Mouse (Mus musculus): ENCODE measurements around the gene Ccdc130. TPM values are rescaled to one million over a fixed set of nuclear protein-coding genes. Genes with fewer than 3 reads are reported as not detected.
A peak's percentile ranks its signal among the peaks of the same experiment; 100 is the strongest.

The Ccdc130 gene
- polyA plus RNA-seq (2015; fragmentation: Nextera tagmentation; extraction: Ambion mirVana): 19.7 and 24.5 TPM in 2 replicates

- peak; percentile 100 for DNase-seq (ENCODE audit: low spot score)
These were observed at the start of gene Ccdc130 for GRCm38 (mm10) chr8:84269950-84270773. Gene Ccdc130 (minus strand): TSS chr8:84270380.

- DNase-seq (ENCODE audit: low spot score): no peak
These were observed 38.2 kb upstream of the Ccdc130 start for GRCm38 (mm10) chr8:84308376-84308775.

- no peak for DNase-seq (ENCODE audit: low spot score)
These were observed 33.8 kb upstream of the Ccdc130 start for GRCm38 (mm10) chr8:84303951-84304350.

GRCm38 (mm10) chr8:84297029-84297785, 27.0 kb upstream of the Ccdc130 start:
- no peak for DNase-seq (ENCODE audit: low spot score)

- peak; percentile 76 for DNase-seq (ENCODE audit: low spot score)
These were observed 21.5 kb upstream of the Ccdc130 start for GRCm38 (mm10) chr8:84291688-84292087.

GRCm38 (mm10) chr8:84291086-84291485, 20.9 kb upstream of the Ccdc130 start:
- DNase-seq (ENCODE audit: low spot score): no peak

- peak; percentile 40 for DNase-seq (ENCODE audit: low spot score)
These were observed 18.7 kb upstream of the Ccdc130 start for GRCm38 (mm10) chr8:84288892-84289291.

- peak; percentile 72 for DNase-seq (ENCODE audit: low spot score)
These were observed 15.5 kb upstream of the Ccdc130 start for GRCm38 (mm10) chr8:84285665-84286064.

- no peak for DNase-seq (ENCODE audit: low spot score)
These were observed 14.5 kb upstream of the Ccdc130 start for GRCm38 (mm10) chr8:84284608-84285063.

GRCm38 (mm10) chr8:84280777-84281176, 10.6 kb upstream of the Ccdc130 start:
- DNase-seq (ENCODE audit: low spot score): no peak

GRCm38 (mm10) chr8:84276447-84276846, 6.3 kb upstream of the Ccdc130 start:
- DNase-seq (ENCODE audit: low spot score): no peak

- no peak for DNase-seq (ENCODE audit: low spot score)
These were observed 3.8 kb upstream of the Ccdc130 start for GRCm38 (mm10) chr8:84273968-84274367.

GRCm38 (mm10) chr8:84272302-84272701, 2.1 kb upstream of the Ccdc130 start:
- no peak for DNase-seq (ENCODE audit: low spot score)

GRCm38 (mm10) chr8:84261098-84261497, 9.1 kb downstream of the Ccdc130 start:
- DNase-seq (ENCODE audit: low spot score): no peak

GRCm38 (mm10) chr8:84256822-84257610, 13.2 kb downstream of the Ccdc130 start, which contains the start of gene Mri1:
Gene Mri1 (minus strand): TSS chr8:84257326.
- DNase-seq (ENCODE audit: low spot score): peak; percentile 90

- DNase-seq (ENCODE audit: low spot score): peak; percentile 44
These were observed 13.7 kb downstream of the Ccdc130 start for GRCm38 (mm10) chr8:84256458-84256821.

- DNase-seq (ENCODE audit: low spot score): peak; percentile 28
These were observed 14.3 kb downstream of the Ccdc130 start for GRCm38 (mm10) chr8:84255858-84256257.

GRCm38 (mm10) chr8:84249257-84250170, 20.7 kb downstream of the Ccdc130 start, which contains the start of gene D8Ertd738e:
Gene D8Ertd738e (minus strand): TSS chr8:84249719.
- peak; percentile 96 for DNase-seq (ENCODE audit: low spot score)

GRCm38 (mm10) chr8:84241821-84242220, 28.4 kb downstream of the Ccdc130 start:
- DNase-seq (ENCODE audit: low spot score): no peak

GRCm38 (mm10) chr8:84241167-84241566, 29.0 kb downstream of the Ccdc130 start:
- no peak for DNase-seq (ENCODE audit: low spot score)

Measured in thymus, postnatal 0 days (tissue).